Mouse (Mus musculus) ovary, adult 18-20 months (tissue): Measurements from ENCODE around the gene Bicdl1.
A peak's percentile ranks its signal among the peaks of the same experiment; 100 is the strongest.
"Not testable (repeated sequence)": the region's sequence is repeated elsewhere in the genome, so short reads cannot be mapped to it uniquely, and the experiment has no call there.

ENCODE experiments used
- DNase-seq: peaks from one replicate; pipeline ENCODE4 v3.0.0; 2022; ENCODE audit warnings: low spot score, mixed read lengths

Gene Bicdl1

DNA sequence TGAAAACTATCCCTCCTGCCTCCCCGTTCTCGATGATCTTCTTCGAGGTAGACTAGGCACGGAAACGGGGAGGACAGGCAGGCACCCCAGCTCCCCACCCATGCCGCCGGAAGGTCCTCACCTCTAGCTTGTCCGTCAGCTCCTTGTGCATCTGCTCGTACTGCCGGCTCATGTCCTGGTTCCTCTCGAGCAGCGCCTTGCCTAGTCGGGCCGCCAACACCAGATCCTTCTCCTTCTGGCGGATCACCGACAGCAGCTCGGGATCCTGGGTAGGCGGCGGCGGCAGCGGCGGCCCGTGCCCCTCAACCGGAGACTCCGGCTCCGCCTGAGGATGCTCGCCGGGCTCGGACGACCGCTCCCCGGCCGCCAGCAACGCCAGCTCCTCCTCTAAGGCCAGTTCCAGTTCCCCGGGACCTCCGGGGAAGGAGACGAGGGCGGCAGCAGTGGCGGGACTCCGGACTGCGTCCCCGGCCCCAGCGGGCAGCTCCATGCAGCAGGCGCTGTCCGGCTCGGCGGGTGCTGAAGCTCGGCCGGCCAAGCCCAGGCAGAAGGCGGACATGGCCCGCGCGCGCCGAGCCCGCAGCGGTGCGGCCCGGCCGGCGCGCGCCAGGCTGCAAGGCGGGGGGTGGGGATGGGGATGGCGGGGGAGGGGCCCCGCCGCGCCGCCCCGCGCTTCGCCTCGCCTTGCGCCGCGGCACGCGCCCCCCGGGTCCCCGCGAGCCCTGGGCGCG lies at the start of gene Bicdl1:
TSS of gene Bicdl1 (minus strand) at position 621 of the 731 bp plus-strand sequence.
- DNase-seq, result peak; percentile 70

DNA sequence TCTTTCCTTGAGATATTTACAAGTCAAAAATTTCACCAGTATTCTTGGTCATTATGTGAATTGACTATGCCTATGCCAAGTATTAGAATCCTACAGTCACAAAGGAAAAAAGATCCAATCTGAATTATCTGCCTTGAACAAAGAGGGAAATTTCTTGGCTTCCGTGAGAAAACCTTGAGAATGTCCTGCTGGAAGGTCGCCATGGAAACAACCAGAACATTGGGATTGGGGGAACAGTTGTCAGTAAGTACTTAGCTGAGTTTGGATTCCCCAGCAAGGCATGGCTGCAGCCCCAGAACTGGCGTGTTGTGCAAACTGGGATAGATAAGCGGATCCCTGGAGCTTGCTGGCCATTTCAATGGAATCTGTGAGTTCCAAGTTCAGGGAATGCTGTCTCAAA lies 45.5 kb upstream of the Bicdl1 start:
- no peak for DNase-seq

DNA sequence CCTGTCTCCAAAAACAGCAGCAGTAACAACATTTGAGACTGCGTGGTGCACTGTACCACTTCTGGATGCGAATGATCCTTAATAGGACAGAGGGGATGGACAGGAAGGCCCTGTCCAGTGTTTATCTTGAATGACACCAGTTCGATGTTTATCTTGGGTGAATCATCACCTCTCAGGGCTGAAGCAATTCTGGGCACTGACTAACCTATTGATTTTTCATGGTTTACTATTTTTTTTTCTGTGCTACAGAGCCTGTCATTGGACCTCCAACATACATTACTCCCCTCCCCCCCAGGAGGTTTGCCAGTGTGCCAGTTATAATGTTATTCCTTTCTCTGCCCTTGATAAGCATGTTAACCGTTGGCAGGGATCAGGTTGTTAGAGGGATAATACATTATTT lies 43.9 kb upstream of the Bicdl1 start:
- no peak for DNase-seq

DNA sequence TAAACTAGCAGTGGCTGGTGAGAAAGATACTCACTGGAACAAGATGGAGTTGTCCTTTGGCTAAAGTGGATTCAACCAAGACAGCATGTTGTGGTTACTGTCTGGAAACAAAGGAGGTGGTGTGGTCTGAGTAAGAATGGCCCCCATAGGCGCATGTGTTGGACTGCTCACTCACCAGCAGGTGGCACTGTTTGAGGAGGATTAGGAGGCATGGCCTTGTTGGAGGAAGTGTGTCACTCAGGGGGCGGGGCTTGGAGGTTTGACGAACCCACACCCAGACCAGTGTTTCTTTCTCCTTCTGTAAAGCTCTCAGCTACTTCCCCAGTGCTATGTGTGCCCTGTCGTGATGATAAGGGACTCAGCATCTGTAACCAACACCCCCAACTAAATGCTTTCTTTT lies 38.6 kb upstream of the Bicdl1 start:
- DNase-seq, result no peak

DNA sequence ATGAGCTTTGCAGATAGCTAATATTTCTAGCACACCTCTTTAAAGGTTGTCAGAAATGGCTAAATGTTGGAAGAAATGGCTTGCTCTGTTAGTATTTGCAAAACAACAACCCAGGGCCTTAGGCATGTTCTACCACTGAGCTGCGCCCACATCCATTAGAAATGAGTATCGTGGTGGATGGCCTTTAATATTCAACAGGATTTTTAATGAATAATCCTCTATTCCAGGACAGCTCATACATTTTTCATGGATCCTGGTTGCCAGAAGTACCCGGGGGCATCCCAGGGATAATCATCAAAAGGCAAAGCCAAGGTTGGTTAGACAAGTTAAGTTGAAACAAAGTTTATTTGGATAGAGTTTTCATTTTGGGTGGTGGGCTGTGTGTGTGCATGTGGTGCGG lies 37.7 kb upstream of the Bicdl1 start:
- DNase-seq, result no peak

DNA sequence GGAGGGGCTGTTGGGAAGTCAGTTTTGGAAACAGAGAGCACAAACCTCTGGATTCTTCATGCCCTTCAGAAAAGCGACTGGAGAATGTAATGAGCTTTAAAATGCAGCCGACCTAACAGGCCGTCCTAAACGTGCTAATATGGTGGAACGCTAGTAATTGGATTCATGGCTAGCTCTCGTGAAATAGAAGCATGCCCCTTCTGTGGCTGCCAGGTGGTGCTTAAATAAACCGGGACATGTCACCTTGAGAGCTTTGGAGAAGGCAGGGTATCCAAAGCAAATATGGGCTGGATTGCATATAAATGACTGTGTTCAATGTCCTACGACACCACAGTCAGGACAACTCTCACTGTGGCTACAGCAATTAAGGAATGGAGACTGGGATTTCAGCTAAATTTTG lies 35.4 kb upstream of the Bicdl1 start:
- no peak for DNase-seq

DNA sequence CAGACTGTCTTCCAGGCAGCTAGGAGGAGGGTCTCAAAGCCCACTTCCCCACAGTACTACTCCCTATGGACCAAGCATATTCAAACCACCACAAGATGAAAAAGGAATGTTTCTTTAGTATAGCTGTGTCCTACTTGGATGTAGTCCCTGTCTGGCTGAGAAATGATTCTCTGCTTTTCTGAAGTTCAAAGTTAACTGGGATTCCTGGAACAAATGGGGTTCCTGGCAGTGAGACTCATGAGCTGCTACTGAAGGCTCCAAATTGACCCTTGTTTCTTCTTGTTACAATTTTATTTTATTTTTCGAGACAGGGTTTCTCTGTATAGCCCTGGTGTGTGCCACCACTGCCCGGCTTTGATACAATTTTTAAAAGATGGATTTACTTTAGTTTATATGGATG lies 32.6 kb upstream of the Bicdl1 start:
- DNase-seq, result no peak

DNA sequence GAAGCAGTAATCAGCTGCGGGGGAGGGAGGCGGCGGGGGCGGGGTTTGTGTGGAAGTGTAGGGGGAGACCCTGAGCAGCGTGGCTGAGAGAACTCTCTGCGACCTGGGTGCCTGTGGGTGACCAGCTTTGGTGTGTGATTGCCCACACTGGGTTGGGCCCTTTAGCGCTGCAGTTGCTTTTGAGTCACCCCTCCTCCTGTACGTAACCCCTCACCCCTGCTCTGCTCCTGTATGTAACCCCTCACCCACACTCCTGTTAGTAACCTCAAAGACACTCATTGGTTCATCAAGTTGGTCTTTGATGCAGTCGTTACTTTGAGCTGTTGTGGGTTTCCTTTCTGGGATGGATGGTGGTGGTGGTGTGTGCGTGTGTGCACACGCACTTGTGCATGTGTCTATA lies 29.5 kb upstream of the Bicdl1 start:
- no peak for DNase-seq

DNA sequence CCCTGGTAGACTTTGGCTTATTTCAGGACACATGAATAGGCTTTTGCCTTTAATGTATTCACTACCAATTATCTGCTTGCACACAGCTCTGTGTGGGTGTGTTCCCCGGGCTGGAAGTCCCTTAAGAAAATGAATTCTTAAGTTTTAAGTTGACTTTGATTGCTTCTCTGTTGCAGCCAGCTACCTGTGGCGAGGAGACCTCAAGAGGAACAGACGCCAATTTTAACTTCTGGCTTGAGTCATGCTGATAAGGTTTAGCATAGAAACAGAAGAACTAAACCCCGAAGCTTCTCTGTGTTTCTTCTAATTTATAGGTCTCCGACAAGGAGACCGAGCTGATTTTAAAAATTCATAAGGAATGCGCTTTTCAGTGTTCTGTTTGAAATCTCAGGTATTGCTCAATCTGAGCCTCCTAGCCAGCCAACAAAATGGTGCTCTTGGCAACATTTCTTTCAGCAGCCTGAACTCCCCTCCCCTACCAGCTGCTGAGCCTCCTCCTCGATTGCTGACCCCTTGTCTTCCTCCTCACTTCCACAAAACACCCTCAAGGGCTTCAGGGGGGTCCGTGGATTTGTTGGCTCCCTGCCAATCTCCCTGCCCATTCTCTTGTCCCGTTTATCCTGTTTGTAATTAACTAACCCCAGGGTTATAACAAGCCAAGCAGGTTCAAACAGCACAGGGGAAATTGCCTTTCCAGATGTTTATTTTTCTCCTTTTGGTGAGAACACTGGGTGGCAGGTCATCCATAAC lies 27.2 kb upstream of the Bicdl1 start:
- DNase-seq, result no peak

DNA sequence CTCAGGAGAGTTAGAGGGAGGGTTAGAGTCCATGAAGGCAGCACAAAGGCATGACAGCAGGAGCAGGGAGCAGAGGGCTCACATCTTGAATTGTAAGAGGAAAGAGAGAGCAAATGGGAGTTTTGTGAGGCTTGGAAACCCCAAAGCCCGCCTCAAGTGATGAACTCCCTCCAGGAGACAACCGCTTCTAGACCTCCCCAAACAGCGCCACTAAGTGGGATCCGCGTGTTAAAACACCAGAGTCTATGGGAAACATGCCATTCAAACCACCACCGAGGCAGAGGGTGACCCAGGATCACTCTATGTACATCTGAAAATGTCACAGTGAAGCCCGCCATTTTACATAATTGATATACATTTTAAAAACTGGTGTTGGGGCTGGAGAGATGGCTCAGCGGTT lies 26.1 kb upstream of the Bicdl1 start:
- DNase-seq, result no peak

DNA sequence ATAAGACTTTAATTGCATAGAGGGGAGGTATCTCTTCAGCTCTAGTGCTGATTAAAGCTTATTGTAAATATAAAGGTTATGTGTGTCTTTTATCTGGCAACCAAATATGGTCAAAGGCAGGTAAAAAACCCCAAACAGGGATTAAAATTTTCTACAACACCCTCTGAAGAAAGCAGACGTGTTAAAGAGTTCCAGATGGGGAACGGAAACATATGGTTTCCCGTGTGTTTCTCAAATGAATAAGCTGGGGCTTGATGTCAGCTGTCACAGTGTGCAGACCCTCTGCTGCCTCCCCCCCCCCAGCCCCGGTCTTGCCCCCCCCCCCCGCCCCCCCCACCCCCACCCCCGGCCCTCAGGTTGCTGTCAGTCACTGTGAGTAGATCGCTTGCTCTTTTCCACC lies 24.1 kb upstream of the Bicdl1 start:
- no peak for DNase-seq

DNA sequence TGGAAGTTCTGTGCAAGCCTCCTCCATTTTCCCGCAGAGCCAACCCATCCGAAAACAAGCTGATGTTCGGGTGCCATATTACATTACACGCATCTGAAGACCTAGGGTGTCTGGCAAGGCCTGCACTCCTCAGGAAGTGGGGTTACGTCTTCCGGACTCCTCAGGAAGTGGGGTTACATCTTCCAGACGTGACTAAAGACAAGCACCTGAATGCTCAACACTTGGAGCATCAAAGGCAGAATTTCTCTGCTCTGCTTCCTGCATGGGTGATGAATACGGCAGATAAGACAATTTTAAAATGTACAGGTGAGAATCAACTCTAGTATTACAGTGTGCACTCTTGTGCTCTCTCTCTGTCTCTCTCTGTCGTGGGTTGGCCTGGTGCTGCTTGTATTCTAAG lies 23.4 kb upstream of the Bicdl1 start:
- DNase-seq, result no peak

DNA sequence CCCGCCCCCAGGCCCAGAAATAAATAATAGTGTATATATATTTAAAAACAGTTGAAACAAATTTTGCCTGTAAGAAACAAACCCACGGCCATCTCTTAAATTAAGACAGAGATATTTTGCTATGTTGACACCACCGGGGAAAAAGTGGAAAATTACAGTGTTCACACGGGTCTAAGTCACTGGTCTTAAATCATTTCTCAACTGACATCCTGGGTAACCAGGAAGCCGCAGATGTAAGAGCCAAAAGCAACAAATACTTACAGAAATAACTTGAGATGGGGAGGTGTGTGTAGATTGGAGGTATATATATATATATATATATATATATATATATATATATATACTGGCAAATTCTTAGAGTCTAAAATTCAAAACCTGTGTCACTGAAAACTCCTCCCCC lies 21.5 kb upstream of the Bicdl1 start:
- DNase-seq, result no peak

DNA sequence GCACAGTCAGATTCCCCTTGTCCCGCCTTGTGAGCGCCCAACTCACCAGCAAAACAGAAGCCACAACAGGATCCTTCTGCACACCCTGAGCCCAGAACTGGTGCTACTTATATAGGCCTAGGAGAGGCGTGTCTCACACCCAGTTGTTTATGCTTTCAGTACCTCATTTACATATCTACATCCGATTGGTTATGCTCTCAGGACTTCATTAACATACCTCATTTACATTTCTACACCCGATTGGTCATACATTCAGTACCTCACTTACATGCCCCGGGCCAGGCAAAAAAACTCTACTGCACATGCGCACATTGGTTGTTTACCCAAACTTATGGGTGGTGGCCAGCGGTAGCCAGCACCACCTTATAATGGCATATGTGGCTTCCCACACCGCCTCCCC lies 20.5 kb upstream of the Bicdl1 start:
- not testable (repeated sequence) for DNase-seq

DNA sequence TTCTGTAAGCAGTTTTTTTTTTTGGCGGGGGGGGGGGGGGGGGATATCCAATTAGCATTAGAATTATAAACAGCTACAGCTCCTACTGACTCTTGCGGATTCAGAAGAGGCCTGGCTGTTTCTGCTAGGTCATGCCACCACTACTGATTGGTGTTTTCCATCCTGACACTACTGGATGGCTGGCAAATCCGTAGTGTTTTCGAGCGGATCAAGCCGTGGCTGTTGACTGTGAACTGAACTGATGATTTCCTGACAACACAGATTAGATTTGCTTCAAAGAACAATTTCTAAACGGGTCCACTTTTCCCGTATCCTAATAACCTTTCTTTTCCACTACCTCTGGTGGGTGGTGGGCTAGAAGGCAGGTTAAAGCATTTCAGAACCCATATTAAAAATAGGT lies 16.9 kb upstream of the Bicdl1 start:
- no peak for DNase-seq

DNA sequence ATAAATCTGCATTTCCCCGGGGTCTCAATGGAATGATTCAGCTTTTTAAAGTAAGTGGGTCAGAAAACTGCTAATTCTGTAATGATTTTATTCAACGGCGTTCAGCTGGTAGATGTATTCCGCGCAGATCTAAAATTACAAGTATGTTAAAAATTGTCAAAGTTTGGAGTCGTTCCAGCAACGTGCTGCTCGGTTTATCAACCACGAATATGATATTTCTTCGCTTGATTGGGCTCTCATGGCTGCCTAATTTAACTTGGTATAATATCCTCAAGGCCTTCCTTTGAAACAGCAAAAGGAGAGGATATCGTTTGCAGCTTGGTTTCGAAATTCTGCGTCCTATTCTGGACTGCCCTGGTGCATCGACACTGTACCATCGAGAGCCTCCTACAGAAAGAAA lies 13.9 kb upstream of the Bicdl1 start:
- DNase-seq, result no peak

DNA sequence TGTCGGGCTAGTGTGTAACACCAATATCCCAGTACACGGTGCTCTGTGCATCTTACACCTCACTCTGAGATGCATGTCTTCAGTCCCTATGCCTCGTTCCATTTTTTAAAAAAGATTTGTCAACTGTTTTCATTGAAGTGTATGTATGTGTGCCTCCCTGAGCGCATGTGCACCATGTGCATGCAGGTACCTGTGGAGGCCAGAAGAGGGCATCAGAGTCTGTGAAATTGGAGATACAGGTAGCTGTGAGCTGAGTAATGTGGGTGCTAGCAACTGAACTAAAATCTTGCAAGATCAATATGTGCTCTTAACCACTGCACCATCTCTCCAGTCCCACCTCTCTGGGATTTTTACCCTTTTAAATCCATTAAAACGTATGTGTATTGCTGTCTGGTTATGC lies 6.6 kb upstream of the Bicdl1 start:
- DNase-seq, result no peak

DNA sequence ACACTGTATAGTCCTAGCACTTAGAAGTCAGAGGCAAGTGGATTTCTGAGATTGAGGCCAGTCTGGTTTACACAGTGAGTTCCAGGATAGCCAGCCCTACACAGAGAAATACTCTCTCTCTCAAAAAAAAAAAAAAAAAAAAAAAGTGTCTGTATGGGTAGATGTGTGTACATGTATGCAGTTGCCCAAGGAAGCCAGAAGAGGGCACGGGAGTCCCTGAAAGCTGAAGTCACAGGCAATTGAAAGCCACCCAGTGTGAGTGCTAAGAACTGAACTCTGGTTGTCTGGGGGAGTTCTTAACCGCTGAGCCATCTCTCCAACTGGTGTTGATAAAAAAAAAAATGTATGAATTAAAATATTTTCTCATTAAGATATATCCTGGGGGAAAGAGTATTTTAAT lies 3.1 kb upstream of the Bicdl1 start:
- no peak for DNase-seq

DNA sequence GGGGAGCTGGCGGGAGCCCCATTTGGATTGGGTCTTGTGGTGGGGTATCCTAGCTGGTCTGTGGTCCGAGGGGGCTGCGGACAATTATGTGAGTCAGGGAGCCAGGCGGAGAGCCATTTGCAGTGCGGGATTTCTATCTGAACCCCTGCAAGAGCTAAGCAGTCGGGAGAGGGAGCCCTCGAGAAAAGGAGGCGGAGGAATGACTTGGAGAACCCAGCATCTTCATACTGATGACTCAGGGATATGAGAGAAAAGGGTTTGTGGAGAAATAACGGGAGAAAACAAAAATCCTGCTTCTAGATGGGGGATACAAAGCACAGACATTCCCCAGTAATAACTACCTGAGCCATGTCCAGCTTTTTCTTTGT lies 1.4 kb upstream of the Bicdl1 start:
- no peak for DNase-seq

DNA sequence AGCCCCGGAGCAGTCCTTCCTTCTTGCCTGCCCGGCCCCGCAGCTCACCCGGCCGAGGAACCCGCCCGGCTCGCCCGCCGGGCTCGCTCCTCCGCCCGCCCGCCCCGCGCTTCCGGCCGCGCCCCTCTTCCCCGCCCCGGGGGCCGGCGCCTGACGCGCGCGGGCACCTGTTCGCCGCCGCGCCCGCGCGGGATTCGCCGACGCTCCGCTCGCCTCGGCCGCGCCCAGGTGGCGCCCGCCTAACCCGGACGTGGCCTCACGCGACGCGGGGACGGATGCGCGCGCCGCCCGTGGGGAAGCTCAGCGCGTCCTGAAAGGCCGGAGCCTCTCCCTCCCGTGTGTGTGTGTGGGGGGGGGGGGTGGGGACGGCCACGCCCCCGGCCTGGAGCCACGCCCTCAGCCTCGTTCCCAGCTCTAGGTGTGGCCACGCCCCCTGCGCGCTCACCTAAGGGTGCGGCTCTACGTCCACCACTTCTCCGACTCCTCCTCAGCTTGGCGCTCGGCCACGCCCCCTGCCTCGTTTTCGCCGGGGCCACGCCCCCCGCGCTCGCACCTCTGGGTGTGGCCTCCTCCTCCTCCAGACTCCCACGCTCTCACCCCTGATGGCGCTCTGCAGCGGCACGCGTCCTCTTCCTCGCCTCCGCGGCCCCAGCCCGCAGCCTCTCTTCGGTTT lies 891 bp upstream of the Bicdl1 start:
- DNase-seq, result peak; percentile 66

DNA sequence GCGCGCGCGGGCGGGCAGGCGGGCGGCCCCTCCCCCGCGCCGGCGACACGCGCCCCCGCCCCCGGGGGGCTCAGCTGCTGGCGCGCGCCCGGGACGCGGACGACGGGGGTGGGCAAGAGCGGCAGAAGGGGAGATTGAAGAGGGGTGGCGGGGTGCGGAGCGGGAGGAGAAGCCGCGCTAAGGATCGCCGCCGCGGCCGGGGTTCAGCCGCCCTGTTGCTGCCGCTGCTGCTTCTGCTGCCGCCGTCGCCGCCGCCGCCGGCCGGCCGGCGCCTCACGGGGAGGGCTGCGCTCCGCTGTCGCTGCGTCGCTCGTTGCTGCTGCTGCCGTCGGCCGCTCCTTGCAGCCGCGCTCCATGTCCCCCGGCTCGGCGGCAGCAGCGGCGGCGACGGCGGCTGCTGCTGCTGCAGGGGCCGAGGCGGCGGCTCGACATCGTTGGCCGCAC lies 333 bp upstream of the Bicdl1 start:
- no peak for DNase-seq

DNA sequence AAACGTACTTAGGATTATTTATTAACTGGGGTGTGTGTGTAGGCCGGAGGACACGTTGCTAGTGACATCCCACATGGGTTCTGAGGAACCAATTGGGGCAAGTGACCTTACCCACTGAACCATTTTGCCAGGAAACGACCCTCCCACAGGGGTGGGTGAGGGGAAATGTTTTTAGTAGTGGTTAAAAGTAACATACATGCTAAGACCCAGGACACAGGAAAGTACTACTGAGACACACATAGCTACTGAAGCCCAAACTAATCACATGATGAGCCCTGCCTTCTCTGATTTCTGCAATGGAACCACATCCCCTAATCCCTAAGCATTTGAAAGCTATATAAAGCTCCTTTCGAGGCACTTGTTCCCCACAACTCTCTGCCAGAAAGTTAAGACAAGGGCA lies 1.1 kb downstream of the Bicdl1 start:
- no peak for DNase-seq

DNA sequence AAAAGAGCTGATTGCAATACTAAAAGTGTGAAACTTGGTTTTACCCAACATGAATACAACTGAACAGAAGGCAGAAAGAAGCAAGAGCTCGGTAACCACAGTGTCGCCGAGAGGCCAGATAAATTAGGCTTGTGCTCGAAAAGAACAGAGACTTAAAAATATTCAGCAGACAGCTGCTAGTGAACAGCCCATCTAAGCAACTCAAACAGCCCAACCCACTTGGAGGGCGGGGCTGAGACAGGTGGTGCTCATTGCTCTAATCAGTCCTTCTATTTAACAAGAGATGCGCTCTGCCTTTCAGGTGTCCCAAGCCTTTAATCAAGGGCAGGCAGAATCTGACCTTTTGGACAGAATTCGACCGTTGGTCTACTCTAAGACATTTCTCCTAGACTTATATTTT lies 4.8 kb downstream of the Bicdl1 start:
- DNase-seq, result no peak
